Mouse (Mus musculus): ENCODE data around the gene Slc4a4. TPM values are rescaled to one million over a fixed set of nuclear protein-coding genes. Genes with fewer than 3 reads are reported as not detected.

Gene Slc4a4
- total RNA-seq, 2 experiments from 2014 or later: 20.7 to 24.4 TPM

DNA sequence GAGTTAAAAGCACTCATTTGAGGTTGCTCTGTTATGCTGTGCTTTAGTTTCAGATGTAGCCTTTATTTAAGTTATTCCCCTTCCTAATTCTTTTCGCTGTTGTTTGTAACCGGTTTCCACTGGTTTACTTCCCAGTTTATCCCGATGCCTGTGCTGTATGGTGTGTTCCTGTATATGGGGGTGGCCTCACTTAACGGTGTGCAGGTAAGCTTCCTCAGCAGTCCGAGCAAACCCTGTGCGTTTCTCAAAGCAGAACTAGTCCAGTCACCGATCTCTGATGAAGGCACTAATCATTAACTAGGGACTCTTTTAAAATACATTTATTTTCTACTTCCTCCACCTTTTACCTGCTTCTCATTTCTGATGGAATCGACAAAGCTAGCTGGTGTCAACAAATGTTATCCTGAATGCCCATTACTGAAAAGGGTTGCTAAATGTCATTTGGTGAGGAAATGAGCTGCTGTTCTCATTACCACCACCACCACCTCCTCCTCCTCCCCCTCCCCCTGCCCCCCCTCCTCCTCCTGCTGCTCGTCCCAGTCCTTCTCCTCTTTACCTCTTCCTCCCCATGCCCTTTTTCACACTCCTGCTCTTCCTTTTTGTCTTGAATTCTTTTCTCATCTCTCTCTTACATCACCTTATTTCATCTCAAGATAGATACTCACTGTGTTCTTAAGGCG, 336.6 kb downstream of the Slc4a4 start:
- no peak for DNase-seq (ENCODE audit: low spot score)
- intact Hi-C loops (cut with DNase I): loop anchor here (10.0 kb wide), 3 partner anchors 162 to 428 kb away; partner anchors contain the start of gene Slc4a4

GRCm38 (mm10) chr5:89223744-89224368, 337.2 kb downstream of the Slc4a4 start:
- DNase-seq (ENCODE audit: low spot score): no peak
- intact Hi-C loops (cut with DNase I): loop anchor here (10.0 kb wide), 3 partner anchors 161 to 429 kb away; partner anchors contain the start of gene Slc4a4

- DNase-seq (ENCODE audit: low spot score): no peak
- intact Hi-C loops (cut with DNase I): loop anchor here (10.0 kb wide), 3 partner anchors 157 to 433 kb away; partner anchors contain the start of gene Slc4a4
Observed at GRCm38 (mm10) chr5:89227948-89228347, 341.3 kb downstream of the Slc4a4 start.

GRCm38 (mm10) chr5:89229606-89230005, 343.0 kb downstream of the Slc4a4 start:
- intact Hi-C loops (cut with DNase I): loop anchor here (10.0 kb wide), 3 partner anchors 155 to 435 kb away; partner anchors contain the start of gene Slc4a4
- no peak for DNase-seq (ENCODE audit: low spot score)

DNA sequence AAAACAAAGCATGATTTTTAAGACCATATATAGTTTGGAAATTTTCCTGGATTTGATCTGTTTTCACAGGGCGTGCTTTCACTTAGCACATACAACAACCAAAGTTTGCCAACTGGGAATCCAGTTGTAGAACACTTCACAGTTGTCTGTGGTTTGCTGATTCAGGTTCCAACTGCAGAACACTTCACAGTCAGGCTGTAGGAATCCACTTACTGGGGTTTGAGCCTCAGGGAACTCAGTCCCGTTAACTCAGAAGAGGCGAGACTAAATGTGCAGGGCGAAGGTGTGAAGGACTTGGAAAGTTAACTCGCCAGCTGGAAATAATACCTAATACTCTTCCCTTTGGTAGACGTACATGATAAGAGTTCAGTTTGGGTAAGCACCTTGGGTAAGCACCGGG, 345.7 kb downstream of the Slc4a4 start:
- intact Hi-C loops (cut with DNase I): no loop called here
- DNase-seq (ENCODE audit: low spot score): no peak

DNA sequence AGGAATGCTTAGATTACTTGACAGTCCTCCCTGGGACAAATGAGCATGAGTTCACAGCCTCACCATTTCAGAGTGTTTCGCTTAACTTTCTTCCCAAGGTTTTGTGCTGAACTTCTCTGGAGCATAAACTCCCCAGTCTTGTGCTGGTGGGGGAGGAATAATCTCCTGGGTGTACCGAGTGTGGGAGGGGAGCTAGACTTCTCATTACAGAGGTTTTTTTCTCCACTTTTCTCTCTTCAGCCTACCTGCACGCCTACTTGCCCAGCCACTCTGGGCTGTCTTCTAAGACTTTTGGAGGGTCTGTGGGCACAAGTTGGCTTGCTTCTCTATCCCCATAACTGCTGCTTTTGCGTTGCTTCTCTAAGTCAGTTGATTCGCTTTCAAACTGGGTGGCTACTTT, 365.2 kb downstream of the Slc4a4 start:
- no peak for DNase-seq (ENCODE audit: low spot score)
- intact Hi-C loops (cut with DNase I): no loop called here

- intact Hi-C loops (cut with DNase I): no loop called here
- DNase-seq (ENCODE audit: low spot score): no peak
Observed at GRCm38 (mm10) chr5:89259804-89260492, 373.3 kb downstream of the Slc4a4 start.

DNA sequence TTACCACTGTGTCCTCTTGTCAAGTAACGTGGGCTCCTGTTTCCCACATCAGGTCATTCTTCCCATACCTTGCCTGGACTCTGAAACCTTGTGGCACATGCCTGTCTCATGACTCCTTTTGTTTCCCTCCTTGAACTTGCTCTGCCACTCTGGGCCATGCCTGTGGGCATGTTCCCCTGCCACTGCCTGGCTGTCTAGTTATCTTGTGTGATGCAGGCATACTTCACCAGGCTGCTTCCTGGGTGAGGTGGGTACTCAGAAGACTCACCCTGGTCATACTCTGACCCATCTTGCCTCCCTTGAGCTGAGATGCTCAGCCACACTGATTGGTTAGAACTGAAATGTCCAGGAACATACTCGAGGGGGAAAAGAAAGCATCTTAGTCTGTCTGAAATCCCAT, 390.4 kb downstream of the Slc4a4 start:
- DNase-seq (ENCODE audit: low spot score): no peak
- intact Hi-C loops (cut with DNase I): no loop called here

DNA sequence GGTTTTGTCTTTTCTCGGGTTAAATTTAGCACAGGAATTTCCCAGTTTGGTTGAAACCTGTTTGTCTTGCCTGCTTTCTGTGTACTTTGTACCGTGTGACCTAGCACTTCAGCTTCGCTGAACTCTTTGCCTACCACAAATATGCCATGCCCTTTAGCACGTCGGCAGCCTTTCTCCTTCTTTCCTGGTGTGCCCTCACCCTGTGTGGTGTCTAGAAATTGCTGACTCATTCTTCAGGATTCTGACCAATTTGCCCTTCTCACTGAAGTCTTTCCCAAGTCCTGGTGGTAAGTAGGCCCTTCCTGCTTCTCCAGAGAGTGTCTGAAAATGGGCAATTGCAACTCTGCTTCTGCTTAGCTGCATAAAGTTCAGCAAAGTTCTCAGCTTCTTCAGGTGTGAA, 391.0 kb downstream of the Slc4a4 start:
- DNase-seq (ENCODE audit: low spot score): no peak
- intact Hi-C loops (cut with DNase I): no loop called here

GRCm38 (mm10) chr5:89278309-89278708, 391.7 kb downstream of the Slc4a4 start:
- no peak for DNase-seq (ENCODE audit: low spot score)
- intact Hi-C loops (cut with DNase I): no loop called here

DNA sequence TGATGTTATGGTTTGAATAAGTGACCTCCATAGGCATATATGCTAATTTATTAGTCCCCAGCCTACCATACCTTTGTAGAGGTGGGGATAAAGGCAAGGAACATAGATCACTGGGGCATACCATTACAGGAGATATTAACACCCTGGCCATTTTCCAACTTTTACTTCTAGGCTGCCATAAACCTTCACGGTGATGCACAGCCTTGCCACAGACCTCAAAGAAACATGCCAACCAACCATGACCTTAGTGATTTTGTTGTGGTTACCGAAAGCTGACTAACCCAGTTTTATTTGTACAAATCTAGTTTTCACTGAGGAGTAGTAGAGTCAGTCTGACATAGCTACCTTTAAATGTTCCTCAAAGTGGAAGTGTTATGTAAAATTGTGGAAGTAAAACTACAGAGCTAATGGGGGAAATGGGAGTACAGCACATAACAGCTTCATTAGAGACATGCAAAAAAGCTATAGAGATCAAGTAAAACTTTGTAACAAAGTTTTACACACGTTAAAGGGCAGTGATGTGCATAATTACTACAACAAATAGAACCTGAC, 393.8 kb downstream of the Slc4a4 start:
- intact Hi-C loops (cut with DNase I): no loop called here
- no peak for DNase-seq (ENCODE audit: low spot score)

Other genes starting within 250 kb of the Slc4a4 start
- gene Grsf1, start 210.6 kb upstream of the Slc4a4 start, total RNA-seq (2021): 100 to 1,000 TPM; 206 to 221 TPM
- gene Mob1b, start 166.0 kb upstream of the Slc4a4 start, total RNA-seq (2021): 10 to 100 TPM; 28.0 to 28.3 TPM
- gene Dck, start 121.8 kb upstream of the Slc4a4 start, total RNA-seq (2021): 1 to 10 TPM; 3.2 to 3.5 TPM

Measured in heart, postnatal 25 days (tissue).